Mouse (Mus musculus) Patski (cell line): ENCODE measurements around the gene 1700021F05Rik. TPM values are rescaled to one million over a fixed set of nuclear protein-coding genes. Genes with fewer than 3 reads are reported as not detected.

Source experiments
- ATAC-seq: fragments of 100-300 bp; one replicate; pipeline ENCODE4 v1.8.0; 2021
- CTCF ChIA-PET: fragments of 350-600 bp; sonication (Branson Sonifier 250); formaldehyde crosslinking; loops from one replicate; lab custom pipeline; 2022; ENCODE audit warnings: inconsistent platforms; lab: Charles Lee
- POLR2A ChIA-PET: fragments of 350-600 bp; sonication (Branson Sonifier 250); formaldehyde crosslinking; loops from one replicate; lab custom pipeline; 2022; ENCODE audit warnings: antibody characterized with exemption, inconsistent platforms; lab: Charles Lee
- DNase-seq: peaks from one replicate; pipeline ENCODE4 v3.0.0-alpha.2; 2011; ENCODE audit warnings: low read depth, low spot score
- H3K27me3 ChIP-seq: fragments of 371-371 bp; one replicate; pipeline ENCODE4 v1.5.1; 2021
- CTCF ChIP-seq: fragments of 100-300 bp; IDR thresholded peaks from one replicate; pipeline ENCODE4 v1.5.1; 2021
- in situ Hi-C: fragments of 300-500 bp; cut with MboI; formaldehyde crosslinking; loops from 3 replicates; pipeline ENCODE4 v1.11.1; 2018; ENCODE audit warnings: low pct_unique_long_range_greater_than_20kb, mixed read lengths
- polyA plus RNA-seq: library from polyadenylated mRNA; unstranded; gene quantifications from one replicate; pipeline ENCODE4 v1.2.3, GENCODE M21; 2021

Gene 1700021F05Rik
- polyA plus RNA-seq, 1 experiment from 2014 or later: 70.0 TPM

DNA sequence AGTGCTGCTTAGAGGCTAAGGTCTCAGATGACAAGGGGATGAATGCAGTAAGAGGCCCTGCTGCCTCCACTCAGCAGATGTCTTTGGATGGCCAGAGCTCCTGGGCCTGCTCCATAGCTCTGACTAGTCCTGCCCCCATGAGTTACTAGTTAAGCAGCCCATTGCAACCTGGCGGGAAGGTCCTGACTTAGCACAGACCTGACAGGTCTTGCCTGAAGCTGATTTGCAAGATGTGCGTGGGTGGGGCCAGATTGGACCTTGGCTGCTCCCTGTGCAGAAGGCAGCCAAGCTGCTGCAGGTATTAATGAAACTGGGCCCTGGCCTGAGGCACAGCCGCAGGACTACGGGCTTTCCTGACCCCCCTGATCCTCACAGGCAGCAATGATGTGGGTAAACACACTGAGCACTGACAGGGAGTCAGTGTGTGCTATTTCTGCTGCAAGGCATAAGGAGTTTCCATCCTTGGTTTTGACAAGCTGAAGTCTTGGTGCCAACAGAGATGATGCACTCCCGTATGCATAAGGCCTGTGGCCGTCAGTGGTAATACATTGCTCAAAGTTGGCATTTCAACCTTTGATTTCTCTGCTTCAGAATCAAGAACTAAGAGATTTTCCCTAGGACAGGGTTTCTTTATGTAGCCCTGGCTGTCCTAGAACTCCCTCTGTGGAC, 23.7 kb downstream of the 1700021F05Rik start:
- CTCF ChIA-PET: interaction anchor here (0.9 kb wide), 1 partner anchor 11 kb away, joined by 3 read pairs; no protein-coding TSS in a partner anchor
- POLR2A ChIA-PET: no interaction called here
- in situ Hi-C loops: no loop called here

DNA sequence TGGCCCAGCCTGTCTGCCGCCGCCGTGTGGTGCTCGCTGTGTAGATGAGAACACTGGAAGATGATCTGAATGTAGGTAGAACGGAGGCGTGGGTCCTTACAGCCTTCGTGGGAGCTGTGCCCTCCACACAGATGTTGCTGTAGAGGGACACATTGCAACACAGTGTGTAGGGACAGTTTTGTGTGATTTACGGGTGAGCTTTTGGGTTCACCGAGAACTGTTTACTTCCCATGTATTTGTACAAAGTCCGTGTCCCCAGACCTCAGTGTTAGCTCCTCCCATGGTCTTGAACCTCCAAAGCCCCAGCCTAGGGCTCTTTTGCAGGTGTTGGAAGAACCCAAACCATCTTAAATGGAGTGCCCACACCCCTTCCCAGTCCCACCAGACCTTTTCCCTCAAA, 27.8 kb downstream of the 1700021F05Rik start:
- no peak for ATAC-seq
- TF ChIP-seq CTCF: no peak
- CTCF ChIA-PET: no interaction called here

More for the DNA sequence above, 23.7 kb downstream of the 1700021F05Rik start:
- DNase-seq: no peak
- no peak for ATAC-seq
- no peaks in the 10 kb centered on the region for H3K27me3 ChIP-seq
- no peak for TF ChIP-seq CTCF

DNA sequence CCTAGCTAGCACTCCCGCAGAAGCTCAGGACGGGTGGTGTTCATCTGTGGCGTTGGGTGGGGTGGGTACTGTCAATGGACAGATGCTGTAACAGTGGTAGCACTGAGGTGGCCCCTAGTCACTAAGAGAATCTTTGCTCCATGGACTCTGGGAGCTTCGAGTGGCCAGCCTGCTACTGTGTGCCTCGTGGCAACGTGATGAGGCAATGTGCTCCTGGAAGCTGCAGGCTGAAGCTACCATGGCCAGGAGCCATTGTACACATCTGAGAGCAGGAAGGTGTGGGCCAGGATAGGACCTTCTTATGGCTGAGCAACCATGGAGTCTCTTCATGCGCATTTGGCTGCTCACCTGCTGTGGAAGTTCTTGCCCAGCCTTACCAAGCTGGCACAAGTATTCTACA, 31.6 kb downstream of the 1700021F05Rik start:
- TF ChIP-seq CTCF: no peak
- no peak for DNase-seq
- POLR2A ChIA-PET: no interaction called here
- no peaks in the 10 kb centered on the region for H3K27me3 ChIP-seq
- CTCF ChIA-PET: no interaction called here
- no peak for ATAC-seq
- in situ Hi-C loops: no loop called here

More for the DNA sequence above, 27.8 kb downstream of the 1700021F05Rik start:
- no peaks in the 10 kb centered on the region for H3K27me3 ChIP-seq
- no peak for DNase-seq
- in situ Hi-C loops: no loop called here
- POLR2A ChIA-PET: no interaction called here

DNA sequence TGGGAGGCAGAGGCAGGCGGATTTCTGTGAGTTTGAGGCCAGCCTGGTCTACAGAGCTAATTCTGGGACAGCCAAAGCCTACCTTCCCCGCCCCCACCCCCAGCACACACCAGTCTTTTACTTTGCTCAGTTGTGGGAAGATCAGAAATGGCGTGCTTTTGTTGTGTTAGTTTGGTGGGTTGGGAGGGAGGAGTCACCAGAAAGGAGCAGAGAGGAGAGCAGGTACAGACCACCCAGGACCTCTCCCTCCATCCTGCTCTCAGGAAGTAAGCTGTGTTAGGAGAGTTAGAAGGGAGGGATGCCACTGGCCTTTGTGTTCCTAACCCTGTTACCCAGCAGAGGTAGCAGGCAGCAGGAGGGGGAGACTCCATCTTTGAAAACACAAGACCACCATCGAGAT, 33.7 kb downstream of the 1700021F05Rik start:
- no peaks in the 10 kb centered on the region for H3K27me3 ChIP-seq
- no peak for TF ChIP-seq CTCF
- ATAC-seq: no peak
- CTCF ChIA-PET: interaction anchor here (1.5 kb wide), 1 partner anchor 19 kb away, joined by 4 read pairs; no protein-coding TSS in a partner anchor
- POLR2A ChIA-PET: no interaction called here
- no peak for DNase-seq
- in situ Hi-C loops: no loop called here

DNA sequence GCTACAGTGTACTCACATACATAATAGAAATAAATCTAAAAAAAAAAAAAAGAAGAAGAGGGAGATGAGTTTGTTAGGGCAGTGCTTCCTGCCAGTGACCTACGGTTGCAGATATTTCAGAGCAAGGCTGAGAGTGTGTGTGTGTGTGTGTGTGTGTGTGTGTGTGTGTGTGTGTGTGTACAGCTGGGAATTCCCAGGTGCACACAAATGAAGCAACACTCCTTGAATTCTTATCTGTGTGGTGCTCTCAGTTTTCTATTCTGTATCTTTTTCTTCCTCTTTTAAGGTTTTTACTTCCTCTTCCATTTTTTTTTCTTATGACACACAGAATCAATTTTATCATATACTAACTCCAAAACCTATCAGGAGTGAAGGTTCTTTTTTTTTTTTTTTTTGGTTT, 36.5 kb downstream of the 1700021F05Rik start:
- no peaks in the 10 kb centered on the region for H3K27me3 ChIP-seq
- POLR2A ChIA-PET: interaction anchor here (0.6 kb wide), 1 partner anchor 29 kb away, joined by 3 read pairs; no protein-coding TSS in a partner anchor
- CTCF ChIA-PET: no interaction called here
- in situ Hi-C loops: no loop called here
- no peak for TF ChIP-seq CTCF
- ATAC-seq (no peak), DNase-seq (no peak)

DNA sequence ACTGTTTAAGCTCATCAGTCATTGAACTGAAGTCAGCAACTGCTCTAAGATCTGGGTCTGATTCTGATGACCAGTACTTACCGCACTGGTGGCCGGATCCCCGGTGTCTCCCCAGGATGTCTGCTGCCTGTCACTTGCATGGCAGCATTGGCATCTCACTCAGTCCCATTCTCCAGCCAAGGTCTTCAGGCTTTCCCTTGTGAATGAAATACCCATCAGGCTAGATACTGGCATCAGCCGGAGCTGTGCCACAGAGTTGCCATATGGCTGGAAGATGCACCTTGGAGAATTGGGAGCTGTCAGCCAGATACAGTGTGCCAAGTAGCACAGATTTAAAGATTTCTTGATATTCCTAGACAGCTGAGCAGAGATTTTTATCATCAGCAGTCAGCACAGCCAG, 38.2 kb downstream of the 1700021F05Rik start:
- ChIA-PET CTCF (interaction anchor here (1.4 kb wide), 1 partner anchor 15 kb away, joined by 3 read pairs; no protein-coding TSS in a partner anchor), POLR2A (no interaction called here)
- in situ Hi-C loops: no loop called here
- H3K27me3 ChIP-seq: no peaks in the 10 kb centered on the region
- ATAC-seq (no peak), DNase-seq (no peak)
- TF ChIP-seq CTCF: no peak

DNA sequence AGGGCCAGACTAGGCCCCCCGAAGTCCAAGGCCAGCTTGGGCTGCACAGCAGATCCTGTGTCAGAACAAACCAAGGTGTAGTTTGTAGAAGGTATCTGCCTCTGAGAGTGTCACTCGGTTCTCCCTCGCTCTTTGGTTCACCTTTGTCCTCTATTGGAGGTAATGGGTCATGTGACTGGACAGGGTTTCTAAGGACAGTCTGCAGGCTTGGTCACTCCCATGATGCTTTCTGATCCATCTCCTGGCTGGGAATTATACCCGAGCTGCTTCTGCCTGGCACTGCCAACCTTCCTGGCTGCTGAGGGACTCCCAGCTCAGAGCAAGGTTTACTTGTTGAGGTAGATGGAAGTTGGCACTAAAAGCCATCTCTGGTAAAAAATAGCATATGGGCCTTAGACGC, 49.9 kb downstream of the 1700021F05Rik start:
- in situ Hi-C loops: no loop called here
- no peaks in the 10 kb centered on the region for H3K27me3 ChIP-seq
- DNase-seq: no peak
- ChIA-PET POLR2A (no interaction called here), CTCF (no interaction called here)
- no peak for ATAC-seq
- no peak for TF ChIP-seq CTCF

DNA sequence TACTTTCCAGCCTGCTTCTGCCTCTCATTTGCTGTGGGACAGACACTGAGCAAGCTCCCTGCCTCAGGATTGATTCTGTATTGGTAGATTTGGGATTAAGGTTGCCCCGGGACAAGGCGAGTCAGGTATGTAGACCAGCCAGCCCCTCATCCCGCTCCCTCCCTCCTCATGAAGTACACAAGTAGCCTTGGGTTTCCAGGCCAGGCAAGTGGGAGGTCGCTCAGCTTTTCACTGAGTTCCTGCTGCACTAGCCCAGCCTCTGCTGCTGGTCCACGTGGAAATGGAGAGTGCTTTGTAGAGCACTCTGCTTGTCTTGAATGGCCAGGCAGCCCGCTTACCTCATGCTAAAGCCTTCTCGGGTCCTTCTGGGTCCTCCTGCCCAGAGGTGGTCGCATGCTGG, 50.8 kb downstream of the 1700021F05Rik start:
- ChIA-PET POLR2A (interaction anchor here (1.3 to 1.4 kb wide), 2 partner anchors 10 to 50 kb away, joined by 4 to 5 read pairs; partner anchors contain the start of gene 1700021F05Rik), CTCF (interaction anchor here (1.4 kb wide), 1 partner anchor 50 kb away, joined by 4 read pairs; no protein-coding TSS in a partner anchor)
- in situ Hi-C loops: no loop called here
- H3K27me3 ChIP-seq: no peaks in the 10 kb centered on the region
- DNase-seq: no peak
- TF ChIP-seq CTCF: no peak
- ATAC-seq: no peak

DNA sequence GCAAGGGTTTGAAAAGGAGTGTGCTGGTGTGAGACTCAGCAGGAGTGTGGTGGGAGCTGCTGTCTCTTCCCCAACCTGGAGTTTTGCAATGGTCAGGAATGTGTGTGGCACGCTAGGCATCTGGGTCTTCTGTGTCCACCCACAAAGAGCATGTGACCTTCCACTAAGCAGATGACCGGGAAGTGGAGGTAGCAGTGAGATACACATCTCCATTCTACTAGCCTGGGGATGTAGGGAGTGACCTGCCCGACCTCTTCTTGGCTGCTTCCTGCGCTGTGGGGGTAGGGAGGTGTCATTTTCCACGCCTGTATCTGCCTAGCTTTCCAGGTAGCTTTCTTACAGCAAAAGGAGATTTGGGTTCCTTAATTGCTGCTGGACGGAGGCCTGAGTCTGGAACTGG, 51.2 kb downstream of the 1700021F05Rik start:
- no peak for TF ChIP-seq CTCF
- ChIA-PET CTCF (interaction anchor here (1.4 kb wide), 1 partner anchor 51 kb away, joined by 4 read pairs; no protein-coding TSS in a partner anchor), POLR2A (interaction anchor here (0.6 to 1.4 kb wide), 3 partner anchors 9 to 131 kb away, joined by 4 to 5 read pairs (median 4); partner anchors contain the start of gene 1700021F05Rik)
- no peaks in the 10 kb centered on the region for H3K27me3 ChIP-seq
- ATAC-seq: peak; percentile 95
- peak; percentile 41 for DNase-seq
- in situ Hi-C loops: no loop called here

DNA sequence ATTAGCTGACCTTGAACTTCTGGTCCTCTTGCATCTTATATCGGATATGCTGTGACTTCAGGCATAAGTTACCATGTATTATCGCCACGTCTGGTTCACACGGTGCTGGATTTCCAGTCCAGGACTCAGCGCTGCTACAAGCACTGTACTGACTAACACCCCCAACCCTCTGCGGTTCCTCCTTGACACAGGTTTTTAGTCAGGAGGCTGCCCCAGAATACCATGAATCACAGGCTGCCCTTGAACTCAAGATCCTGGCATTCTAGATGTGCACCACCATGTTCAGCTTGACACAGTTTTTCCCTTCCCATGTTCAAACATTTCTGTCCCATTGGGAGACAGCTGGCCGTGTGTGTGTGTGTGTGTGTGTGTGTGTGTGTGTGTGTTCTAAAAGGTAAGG, 51.7 kb downstream of the 1700021F05Rik start:
- no peak for TF ChIP-seq CTCF
- no peaks in the 10 kb centered on the region for H3K27me3 ChIP-seq
- POLR2A ChIA-PET: interaction anchor here (0.6 to 1.4 kb wide), 3 partner anchors 9 to 130 kb away, joined by 4 to 5 read pairs (median 4); partner anchors contain the start of gene 1700021F05Rik
- DNase-seq (no peak), ATAC-seq (no peak)
- CTCF ChIA-PET: interaction anchor here (1.4 to 1.6 kb wide), 2 partner anchors 19 to 51 kb away, joined by 4 read pairs; no protein-coding TSS in a partner anchor
- in situ Hi-C loops: no loop called here

DNA sequence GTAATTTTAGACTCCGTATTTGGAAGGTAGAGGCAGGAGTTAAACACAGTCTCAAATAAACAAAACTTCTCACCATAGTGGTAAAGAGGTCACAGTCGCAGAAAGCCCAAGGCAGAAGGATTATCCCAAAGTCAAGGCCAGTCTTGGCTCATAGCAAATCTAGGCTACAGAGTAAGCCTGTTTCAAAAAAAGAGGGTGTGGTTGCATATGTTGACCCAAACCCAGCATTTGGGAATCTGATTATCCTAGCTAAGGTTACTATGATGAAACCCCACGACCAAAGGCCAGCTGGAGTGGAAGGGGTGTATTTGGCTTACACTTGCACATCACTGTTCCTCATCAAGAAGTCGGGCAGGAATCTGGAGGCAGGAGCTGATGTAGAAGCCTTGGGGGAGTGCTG, 52.5 kb downstream of the 1700021F05Rik start:
- no peak for ATAC-seq
- no peaks in the 10 kb centered on the region for H3K27me3 ChIP-seq
- POLR2A ChIA-PET: no interaction called here
- DNase-seq: no peak
- CTCF ChIA-PET: interaction anchor here (1.6 kb wide), 1 partner anchor 20 kb away, joined by 4 read pairs; no protein-coding TSS in a partner anchor
- TF ChIP-seq CTCF: no peak
- in situ Hi-C loops: no loop called here
